Comparison of ENCODE assay signal across 9 mouse cellular contexts in genomic region chr2:31700545-31701446, GRCm38 (mm10). TPM values are rescaled to one million over a fixed set of nuclear protein-coding genes. Genes with fewer than 3 reads are reported as not detected.
A peak's percentile ranks its signal among the peaks of the same experiment; 100 is the strongest.
DNase-seq lines count a peak whose midpoint lies in the region.
"Had no signal": no experiment of that assay in that cellular context is flagged by ENCODE, and none has a peak within 500 bp of the region (broad histone marks: within the 10 kb centered on the region; RNA-seq: fewer than 3 reads in every experiment).

No protein-coding gene starts in this region.

- peaks cover 54% of the 10 kb centered on the region for H3K36me3 ChIP-seq in limb, embryonic 10.5 days

- H3K9me3 ChIP-seq in limb, embryonic 10.5 days (replicated peaks): no peaks in the 10 kb centered on the region
- H3K9me3 ChIP-seq: embryonic facial prominence, embryonic 15.5 days had no signal

- 64% methylated on average over 7 of the region's 7 CpGs for WGBS in limb, embryonic 10.5 days

- DNase-seq in kidney, postnatal 10 days: peak; percentile 39
- DNase-seq in kidney, adult 9 months: no peak
- DNase-seq in embryo, embryonic 10.5 days (ENCODE audit: low spot score): peak; percentile 68
- DNase-seq in limb, embryonic 10.5 days (ENCODE audit: low spot score): peak; percentile 44
- DNase-seq in retina, embryonic 14.5 days (ENCODE audit: low spot score): peak; percentile 61
- no peak for DNase-seq in lung, adult 18-20 months
- DNase-seq in right cerebral cortex, postnatal 36 days (ENCODE audit: low spot score in 2 of 2): no peak
- DNase-seq: adrenal gland, postnatal 10 days had no signal

- no peak overlapping the region for H3K4me3 ChIP-seq in limb, embryonic 10.5 days
- H3K4me3 ChIP-seq: embryonic facial prominence, embryonic 15.5 days had no signal

- no peaks in the 10 kb centered on the region for H3K4me1 ChIP-seq in limb, embryonic 10.5 days

- no peaks in the 10 kb centered on the region for H3K27me3 ChIP-seq in limb, embryonic 10.5 days (ENCODE audit: low read depth, poor library complexity, severe bottlenecking)
- H3K27me3 ChIP-seq: embryonic facial prominence, embryonic 15.5 days had no signal

- H3K27ac ChIP-seq in limb, embryonic 10.5 days: no peak overlapping the region
- H3K27ac ChIP-seq: embryonic facial prominence, embryonic 15.5 days had no signal

RNA-seq across cellular contexts. Expression of gene Abl1, which starts 12.6 kb away (rescaled TPM):
- polyA plus RNA-seq in limb, embryonic 10.5 days (2016; fragmentation: Nextera tagmentation; extraction: Ambion mirVana): 65.0 and 70.5 TPM in 2 replicates

RNA-seq across cellular contexts. Expression of gene Exosc2, which starts 30.3 kb away (rescaled TPM):
- 113 and 131 TPM in 2 replicates for polyA plus RNA-seq in limb, embryonic 10.5 days (2016; fragmentation: Nextera tagmentation; extraction: Ambion mirVana)

Comparison
In these comparisons a context has a peak if more than half of its experiments do, and no peak if none do; other contexts are left out.
1. DNase-seq: peak in kidney, postnatal 10 days (single experiment), embryo, embryonic 10.5 days (single experiment), limb, embryonic 10.5 days (single experiment) and retina, embryonic 14.5 days (single experiment); none in kidney, adult 9 months (single experiment), lung, adult 18-20 months (0 of 2) and right cerebral cortex, postnatal 36 days (0 of 2).